7 mouse cellular contexts compared by ENCODE assay signal in the genomic region with DNA sequence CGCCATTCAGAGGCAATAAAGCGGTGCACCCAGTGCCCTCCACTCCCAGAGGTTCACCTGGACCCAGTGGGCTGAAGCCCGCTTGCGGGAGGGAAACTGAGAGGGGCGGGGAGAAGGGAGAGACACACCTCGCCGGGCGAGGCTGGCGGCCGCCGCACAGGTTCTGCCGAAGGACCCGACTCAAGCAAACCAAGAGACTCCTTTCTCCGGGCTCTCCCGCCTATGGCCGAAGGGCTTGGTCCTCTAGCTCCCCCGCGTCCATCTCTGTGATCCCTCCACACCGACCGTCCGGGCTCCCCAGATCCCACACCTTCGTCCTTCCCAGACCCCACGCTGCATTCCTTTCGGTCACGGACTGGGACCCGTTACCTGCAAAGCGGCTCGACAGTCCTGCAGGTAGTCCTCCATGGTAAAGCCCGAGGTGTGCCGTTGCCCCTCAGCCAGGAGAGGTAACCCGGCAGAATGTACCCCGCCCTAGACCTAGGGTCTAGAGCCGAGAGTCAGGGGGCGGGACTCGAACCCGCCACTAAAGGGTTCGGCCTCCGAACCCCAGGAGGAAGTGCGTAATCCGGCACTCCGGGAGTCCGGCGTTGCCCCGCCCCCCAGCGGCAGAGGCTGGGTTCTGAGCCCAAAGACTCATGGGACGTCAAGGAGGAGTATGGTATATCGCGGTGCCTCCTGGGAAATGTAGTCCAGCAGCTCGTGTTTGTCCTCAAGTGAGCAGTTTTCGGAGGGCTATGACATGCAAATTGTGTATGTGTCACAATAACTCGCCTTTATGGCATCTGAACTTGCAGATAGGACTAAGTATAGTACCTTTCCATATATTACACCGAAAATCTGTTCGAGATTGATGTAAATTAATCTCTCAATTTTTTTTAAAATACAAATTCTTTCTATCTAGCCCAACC. TPM values are rescaled to one million over a fixed set of nuclear protein-coding genes. Genes with fewer than 3 reads are reported as not detected.
DNase-seq lines count a peak whose midpoint lies in the region; ATAC-seq lines count a peak whose summit lies in the region.

A gene (plus strand): TSS at position 130 of the 911 bp plus-strand sequence.
A gene (minus strand): TSS at position 861 of the 911 bp plus-strand sequence.

- H3K4me2 ChIP-seq in midbrain, embryonic 13.5 days (replicated peaks), result peak within 1 kb of the TSS; percentile 85

- peaks cover 3% of the 10 kb centered on the region; the same call in 1 of the 2 replicates for H3K36me3 ChIP-seq in embryonic facial prominence, embryonic 10.5 days (replicated peaks)
- peaks cover 9% of the 10 kb centered on the region; the same call in 1 of the 2 replicates for H3K36me3 ChIP-seq in limb, embryonic 10.5 days
- H3K36me3 ChIP-seq in midbrain, embryonic 13.5 days, result 0 out of 2 replicates have a peak, but pooled peaks cover 5% of the 10 kb centered on the region

- DNase-seq in adrenal gland, postnatal 10 days, result peak; percentile 99
- DNase-seq in embryonic facial prominence, embryonic 10.5 days (ENCODE audit: low spot score), result peak; percentile 98
- peak; percentile 98 for DNase-seq in kidney, adult 11 months
- peak; percentile 97 for DNase-seq in limb, embryonic 10.5 days (ENCODE audit: low spot score)
- DNase-seq in spleen, adult 12 weeks (ENCODE audit: low spot score), result peak; percentile 96

- no peaks in the 10 kb centered on the region for H3K9me3 ChIP-seq in embryonic facial prominence, embryonic 10.5 days
- no peaks in the 10 kb centered on the region for H3K9me3 ChIP-seq in limb, embryonic 10.5 days (replicated peaks)
- H3K9me3 ChIP-seq in midbrain, embryonic 13.5 days, result no peaks in the 10 kb centered on the region

- ATAC-seq in granulocyte monocyte progenitor cell, adult 5-6 weeks (replicated peaks; ENCODE audit: poor library complexity, severe bottlenecking), result peak; percentile 77
- ATAC-seq in midbrain, embryonic 13.5 days, result peak; percentile 91

- no peaks in the 10 kb centered on the region for H3K27me3 ChIP-seq in embryonic facial prominence, embryonic 10.5 days (replicated peaks; ENCODE audit: low read depth, poor library complexity, severe bottlenecking)
- H3K27me3 ChIP-seq in limb, embryonic 10.5 days (ENCODE audit: low read depth, poor library complexity, severe bottlenecking), result no peaks in the 10 kb centered on the region
- H3K27me3 ChIP-seq in midbrain, embryonic 13.5 days, result no peaks in the 10 kb centered on the region

- H3K27ac ChIP-seq in embryonic facial prominence, embryonic 10.5 days (replicated peaks), result peak within 1 kb of the TSS; percentile 96
- H3K27ac ChIP-seq in limb, embryonic 10.5 days, result peak within 1 kb of the TSS; percentile 95
- peak within 1 kb of the TSS; percentile 97 for H3K27ac ChIP-seq in midbrain, embryonic 13.5 days

- peak within 1 kb of the TSS; percentile 78 for H3K9ac ChIP-seq in midbrain, embryonic 13.5 days (replicated peaks)

- H3K4me3 ChIP-seq in embryonic facial prominence, embryonic 10.5 days, result peak within 1 kb of the TSS; percentile 80
- H3K4me3 ChIP-seq in limb, embryonic 10.5 days, result peak within 1 kb of the TSS; percentile 80
- H3K4me3 ChIP-seq in midbrain, embryonic 13.5 days (replicated peaks), result peak within 1 kb of the TSS; percentile 62

- WGBS in embryonic facial prominence, embryonic 10.5 days, result under 1% methylated on average over 53 of the region's 53 CpGs
- WGBS in limb, embryonic 10.5 days, result under 1% methylated on average over 53 of the region's 53 CpGs
- WGBS in midbrain, embryonic 13.5 days, result under 1% methylated on average over 53 of the region's 53 CpGs

- peaks cover 33% of the 10 kb centered on the region for H3K4me1 ChIP-seq in embryonic facial prominence, embryonic 10.5 days
- H3K4me1 ChIP-seq in limb, embryonic 10.5 days, result peaks cover 26% of the 10 kb centered on the region
- H3K4me1 ChIP-seq in midbrain, embryonic 13.5 days (replicated peaks), result peaks cover 43% of the 10 kb centered on the region

RNA-seq across cellular contexts. Expression of the first gene that starts in this region (rescaled TPM):
- total RNA-seq in adrenal gland, postnatal 10 days (2021), result 10 to 100 TPM; 71.2 to 78.1 TPM
- polyA plus RNA-seq in embryonic facial prominence, embryonic 10.5 days (2016; fragmentation: Nextera tagmentation; extraction: Ambion mirVana), result 36.3 and 37.1 TPM in 2 replicates
- 26.9 and 56.5 TPM in 2 replicates for total RNA-seq in granulocyte monocyte progenitor cell, adult 5-6 weeks (2014; fragmentation: Nextera tagmentation)
- 22.8 and 30.0 TPM in 2 replicates for total RNA-seq in granulocyte monocyte progenitor cell, adult 5-6 weeks (2017)
- 25.8 and 33.0 TPM in 2 replicates for polyA plus RNA-seq in limb, embryonic 10.5 days (2016; fragmentation: Nextera tagmentation; extraction: Ambion mirVana)
- polyA plus RNA-seq in midbrain, embryonic 13.5 days (2015; fragmentation: Nextera tagmentation; extraction: Ambion mirVana), result 47.5 and 50.5 TPM in 2 replicates

RNA-seq across cellular contexts. Expression of the second gene that starts in this region (rescaled TPM):
- total RNA-seq in adrenal gland, postnatal 10 days (2021), result 10 to 100 TPM; 22.2 to 27.9 TPM
- 27.3 and 29.1 TPM in 2 replicates for polyA plus RNA-seq in embryonic facial prominence, embryonic 10.5 days (2016; fragmentation: Nextera tagmentation; extraction: Ambion mirVana)
- 17.8 and 25.4 TPM in 2 replicates for total RNA-seq in granulocyte monocyte progenitor cell, adult 5-6 weeks (2014; fragmentation: Nextera tagmentation)
- 9.3 and 11.3 TPM in 2 replicates for total RNA-seq in granulocyte monocyte progenitor cell, adult 5-6 weeks (2017)
- 27.7 and 30.5 TPM in 2 replicates for polyA plus RNA-seq in limb, embryonic 10.5 days (2016; fragmentation: Nextera tagmentation; extraction: Ambion mirVana)
- polyA plus RNA-seq in midbrain, embryonic 13.5 days (2015; fragmentation: Nextera tagmentation; extraction: Ambion mirVana), result 46.4 and 50.1 TPM in 2 replicates

Comparison
In these comparisons a context has a peak if more than half of its experiments do, and no peak if none do; other contexts are left out.
1. Peak in every context shown above with its lines: DNase-seq, ATAC-seq, H3K4me3 ChIP-seq and H3K27ac ChIP-seq.